Mouse (Mus musculus): Measurements from ENCODE around the gene Pcsk5. TPM values are rescaled to one million over a fixed set of nuclear protein-coding genes. Genes with fewer than 3 reads are reported as not detected.

Gene Pcsk5
- polyA plus RNA-seq, 1 experiment, result 1.2 TPM

- no peak overlapping the region for H3K27ac ChIP-seq (ENCODE audit: insufficient read depth, low read length)
- H3K4me3 ChIP-seq (ENCODE audit: extremely low read depth, insufficient read depth, insufficient read length), result no peak overlapping the region
- no peaks in the 10 kb centered on the region for H3K4me1 ChIP-seq (ENCODE audit: control insufficient read depth, insufficient read depth, insufficient read length)
- WGBS, result 87% methylated on average over 4 of the region's 4 CpGs
- H3K27me3 ChIP-seq (ENCODE audit: control insufficient read depth, insufficient read depth, low read length), result no peaks in the 10 kb centered on the region
- TF ChIP-seq CTCF (IDR thresholded peaks at IDR 0.05; ENCODE audit: extremely low read depth, insufficient read depth, insufficient read length, insufficient replicate concordance) (no peak), POLR2A (IDR thresholded peaks at IDR 0.05; ENCODE audit: low read depth, low read length) (no peak)
- H3K36me3 ChIP-seq (ENCODE audit: control insufficient read depth, insufficient read depth, low read length), result no peaks in the 10 kb centered on the region
- DNase-seq (ENCODE audit: low read depth in 1 of 2, low spot score in 2 of 2), result no peak
Measured at GRCm38 (mm10) chr19:17471196-17471595, 366.2 kb downstream of the Pcsk5 start.

DNA sequence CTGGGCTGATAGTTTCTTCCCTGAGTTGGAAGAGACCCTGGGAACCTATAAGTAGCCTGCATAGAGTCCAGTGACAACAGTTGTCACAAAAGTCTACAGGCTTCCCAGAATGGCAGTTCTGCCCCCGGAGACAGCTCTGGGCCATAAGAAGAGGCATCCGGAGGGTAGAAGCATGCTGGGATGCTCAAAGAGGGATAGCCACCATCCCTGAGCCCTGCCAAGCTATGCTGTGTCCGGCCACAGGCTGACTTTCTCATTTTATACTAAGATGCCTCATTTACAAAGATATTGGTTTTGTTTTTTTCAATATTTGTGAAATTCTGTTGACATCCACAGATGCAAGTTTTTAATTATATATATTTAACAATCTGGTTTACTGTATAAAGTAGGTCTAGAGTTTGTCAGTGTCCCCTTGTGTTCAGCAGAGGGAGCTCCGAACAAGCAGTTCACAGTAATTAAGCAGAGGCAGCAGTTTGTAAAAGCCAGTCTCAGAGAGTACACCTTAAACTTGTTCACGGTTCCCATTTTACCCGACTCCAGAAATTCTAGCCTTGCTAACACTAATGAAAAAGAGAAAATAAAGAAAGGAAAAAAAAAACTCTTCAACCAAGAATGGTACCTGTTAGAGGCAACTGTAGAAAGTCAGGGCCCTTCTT lies 369.7 kb downstream of the Pcsk5 start:
- Histone ChIP-seq H3K27me3 (ENCODE audit: control insufficient read depth, insufficient read depth, low read length) (no peaks in the 10 kb centered on the region), H3K4me3 (ENCODE audit: extremely low read depth, insufficient read depth, insufficient read length) (no peak overlapping the region), H3K27ac (ENCODE audit: insufficient read depth, low read length) (no peak overlapping the region), H3K4me1 (ENCODE audit: control insufficient read depth, insufficient read depth, insufficient read length) (no peaks in the 10 kb centered on the region), H3K36me3 (ENCODE audit: control insufficient read depth, insufficient read depth, low read length) (no peaks in the 10 kb centered on the region)
- TF ChIP-seq POLR2A (IDR thresholded peaks at IDR 0.05; ENCODE audit: low read depth, low read length) (no peak), CTCF (IDR thresholded peaks at IDR 0.05; ENCODE audit: extremely low read depth, insufficient read depth, insufficient read length, insufficient replicate concordance) (no peak)
- WGBS, result 53% methylated on average over 6 of the region's 6 CpGs
- no peak for DNase-seq (ENCODE audit: low read depth in 1 of 2, low spot score in 2 of 2)

DNA sequence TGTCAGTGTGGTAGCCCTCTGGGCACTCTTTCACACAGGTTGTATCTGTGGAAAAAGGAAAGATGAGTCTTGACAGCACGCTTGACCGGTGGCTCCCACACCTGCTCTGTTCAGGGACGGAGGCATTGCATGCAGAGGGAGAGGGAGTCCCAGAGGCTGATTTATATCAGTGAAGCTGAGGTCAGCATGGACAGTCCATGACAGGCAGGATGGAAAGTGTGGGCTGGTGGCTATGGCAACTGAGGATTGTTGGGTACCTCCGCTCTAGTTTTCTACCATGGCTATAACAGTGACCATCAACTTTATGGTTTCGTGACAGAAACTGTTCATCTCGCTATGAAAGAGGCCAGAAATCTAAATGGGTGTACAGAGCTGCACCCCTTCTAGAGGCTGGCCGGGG lies 385.4 kb downstream of the Pcsk5 start:
- no peak for DNase-seq (ENCODE audit: low read depth in 1 of 2, low spot score in 2 of 2)
- TF ChIP-seq POLR2A (IDR thresholded peaks at IDR 0.05; ENCODE audit: low read depth, low read length) (no peak), CTCF (IDR thresholded peaks at IDR 0.05; ENCODE audit: extremely low read depth, insufficient read depth, insufficient read length, insufficient replicate concordance) (no peak)
- no peak overlapping the region for H3K4me3 ChIP-seq (ENCODE audit: extremely low read depth, insufficient read depth, insufficient read length)
- no peaks in the 10 kb centered on the region for H3K36me3 ChIP-seq (ENCODE audit: control insufficient read depth, insufficient read depth, low read length)
- H3K27me3 ChIP-seq (ENCODE audit: control insufficient read depth, insufficient read depth, low read length), result no peaks in the 10 kb centered on the region
- H3K4me1 ChIP-seq (ENCODE audit: control insufficient read depth, insufficient read depth, insufficient read length), result no peaks in the 10 kb centered on the region
- 95% methylated on average over 7 of the region's 7 CpGs for WGBS
- no peak overlapping the region for H3K27ac ChIP-seq (ENCODE audit: insufficient read depth, low read length)

GRCm38 (mm10) chr19:17443581-17443980 lies 393.9 kb downstream of the Pcsk5 start:
- DNase-seq (ENCODE audit: low read depth in 1 of 2, low spot score in 2 of 2), result no peak
- no peak overlapping the region for H3K4me3 ChIP-seq (ENCODE audit: extremely low read depth, insufficient read depth, insufficient read length)
- no peaks in the 10 kb centered on the region for H3K4me1 ChIP-seq (ENCODE audit: control insufficient read depth, insufficient read depth, insufficient read length)
- H3K27me3 ChIP-seq (ENCODE audit: control insufficient read depth, insufficient read depth, low read length), result no peaks in the 10 kb centered on the region
- TF ChIP-seq POLR2A (IDR thresholded peaks at IDR 0.05; ENCODE audit: low read depth, low read length) (no peak), CTCF (IDR thresholded peaks at IDR 0.05; ENCODE audit: extremely low read depth, insufficient read depth, insufficient read length, insufficient replicate concordance) (no peak)
- no peaks in the 10 kb centered on the region for H3K36me3 ChIP-seq (ENCODE audit: control insufficient read depth, insufficient read depth, low read length)
- 80% methylated on average over 7 of the region's 7 CpGs for WGBS
- no peak overlapping the region for H3K27ac ChIP-seq (ENCODE audit: insufficient read depth, low read length)

DNA sequence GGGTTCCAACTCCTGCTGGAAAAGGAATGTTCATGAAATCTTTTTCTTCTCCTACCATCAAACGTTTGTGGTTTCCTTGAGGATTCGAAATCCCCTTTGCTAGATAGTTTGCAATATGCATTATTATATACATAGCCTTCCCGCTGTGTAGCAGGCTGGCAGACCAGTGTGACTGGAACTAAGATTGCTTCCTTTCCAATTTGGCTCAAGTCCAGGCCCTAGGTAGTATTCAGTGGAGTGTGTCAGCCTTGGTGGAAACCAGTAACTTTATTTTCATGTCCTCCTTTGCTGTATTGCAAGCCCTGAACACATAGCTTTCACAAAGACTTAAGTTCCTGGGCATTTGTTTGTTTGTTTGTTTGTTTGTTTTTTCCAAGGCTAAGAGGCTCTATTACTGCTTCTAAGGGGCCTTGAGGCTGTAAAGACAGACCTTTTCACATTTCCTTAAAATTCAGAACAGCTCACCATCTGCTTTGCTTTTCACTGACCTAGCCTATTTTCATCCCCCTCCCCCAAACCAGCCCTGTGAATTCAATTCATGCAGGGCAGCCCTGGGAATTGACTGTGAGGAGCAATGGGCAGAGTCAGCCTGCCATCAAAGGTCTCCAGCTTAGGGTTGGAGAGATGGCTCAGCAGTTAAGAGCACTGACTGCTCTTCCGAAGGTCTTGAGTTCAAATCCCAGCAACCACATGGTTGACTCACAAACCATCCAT lies 397.8 kb downstream of the Pcsk5 start:
- no peaks in the 10 kb centered on the region for H3K27me3 ChIP-seq (ENCODE audit: control insufficient read depth, insufficient read depth, low read length)
- H3K4me1 ChIP-seq (ENCODE audit: control insufficient read depth, insufficient read depth, insufficient read length), result no peaks in the 10 kb centered on the region
- WGBS, result 65% methylated on average over 4 of the region's 4 CpGs
- no peak for TF ChIP-seq POLR2A (IDR thresholded peaks at IDR 0.05; ENCODE audit: low read depth, low read length)
- no peak for TF ChIP-seq CTCF (IDR thresholded peaks at IDR 0.05; ENCODE audit: extremely low read depth, insufficient read depth, insufficient read length, insufficient replicate concordance)
- H3K4me3 ChIP-seq (ENCODE audit: extremely low read depth, insufficient read depth, insufficient read length), result no peak overlapping the region
- H3K27ac ChIP-seq (ENCODE audit: insufficient read depth, low read length), result no peak overlapping the region
- H3K36me3 ChIP-seq (ENCODE audit: control insufficient read depth, insufficient read depth, low read length), result no peaks in the 10 kb centered on the region
- DNase-seq (ENCODE audit: low read depth in 1 of 2, low spot score in 2 of 2), result no peak

- TF ChIP-seq POLR2A (IDR thresholded peaks at IDR 0.05; ENCODE audit: low read depth, low read length) (no peak), CTCF (IDR thresholded peaks at IDR 0.05; ENCODE audit: extremely low read depth, insufficient read depth, insufficient read length, insufficient replicate concordance) (no peak)
- Histone ChIP-seq H3K4me3 (ENCODE audit: extremely low read depth, insufficient read depth, insufficient read length) (no peak overlapping the region), H3K27me3 (ENCODE audit: control insufficient read depth, insufficient read depth, low read length) (no peaks in the 10 kb centered on the region), H3K36me3 (ENCODE audit: control insufficient read depth, insufficient read depth, low read length) (no peaks in the 10 kb centered on the region), H3K4me1 (ENCODE audit: control insufficient read depth, insufficient read depth, insufficient read length) (no peaks in the 10 kb centered on the region), H3K27ac (ENCODE audit: insufficient read depth, low read length) (no peak overlapping the region)
- 79% methylated on average over 1 of the region's 1 CpGs for WGBS
- DNase-seq (ENCODE audit: low read depth in 1 of 2, low spot score in 2 of 2), result no peak
Measured at GRCm38 (mm10) chr19:17436651-17437050, 400.8 kb downstream of the Pcsk5 start.

DNA sequence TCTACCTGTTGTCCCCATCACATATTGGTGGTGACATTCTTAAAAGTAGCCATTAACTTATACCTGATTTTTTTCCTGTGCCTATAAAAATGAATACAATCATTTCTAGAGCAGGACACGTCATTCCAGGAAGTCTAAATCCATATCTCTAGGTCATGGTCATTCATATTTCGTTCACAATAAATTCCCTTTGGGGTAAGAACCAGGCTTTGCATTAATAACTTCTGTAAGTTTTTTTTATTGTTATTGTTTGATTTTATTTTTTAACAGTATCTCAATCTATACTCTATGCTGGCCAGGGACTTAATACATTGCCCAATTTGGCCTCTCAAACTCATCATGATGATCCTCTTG lies 408.9 kb downstream of the Pcsk5 start:
- 75% methylated on average over 2 of the region's 2 CpGs for WGBS

More for the DNA sequence above, 408.9 kb downstream of the Pcsk5 start:
- DNase-seq (ENCODE audit: low read depth in 1 of 2, low spot score in 2 of 2), result no peak
- H3K27ac ChIP-seq (ENCODE audit: insufficient read depth, low read length), result no peak overlapping the region
- H3K36me3 ChIP-seq (ENCODE audit: control insufficient read depth, insufficient read depth, low read length), result no peaks in the 10 kb centered on the region
- TF ChIP-seq POLR2A (IDR thresholded peaks at IDR 0.05; ENCODE audit: low read depth, low read length) (no peak), CTCF (IDR thresholded peaks at IDR 0.05; ENCODE audit: extremely low read depth, insufficient read depth, insufficient read length, insufficient replicate concordance) (no peak)
- H3K4me3 ChIP-seq (ENCODE audit: extremely low read depth, insufficient read depth, insufficient read length), result no peak overlapping the region
- no peaks in the 10 kb centered on the region for H3K4me1 ChIP-seq (ENCODE audit: control insufficient read depth, insufficient read depth, insufficient read length)
- H3K27me3 ChIP-seq (ENCODE audit: control insufficient read depth, insufficient read depth, low read length), result no peaks in the 10 kb centered on the region
